Mouse (Mus musculus): ENCODE data around the gene Gm4779. TPM values are rescaled to one million over a fixed set of nuclear protein-coding genes. Genes with fewer than 3 reads are reported as not detected.

Gm4779 gene
- polyA plus RNA-seq (2017; shearing (Covaris generic)): not detected

GRCm38 (mm10) chrX:101794342-101794741, at the start of gene Gm4779, which contains the start of gene 8030474K03Rik:
Gene Gm4779, minus strand, starts transcription at chrX:101794423.
Gene 8030474K03Rik, plus strand, starts transcription at chrX:101794656.

Other genes starting within 250 kb of the Gm4779 start
- gene Ogt, start 154.4 kb downstream of the Gm4779 start, polyA plus RNA-seq (2017; shearing (Covaris generic)): 100 to 1,000 TPM; 200 to 302 TPM
- gene Cxcr3, start 60.2 kb downstream of the Gm4779 start, polyA plus RNA-seq (2017; shearing (Covaris generic)): 100 to 1,000 TPM in 1 of 2 experiments, 10 to 100 TPM in 1; 89.8 to 529 TPM
- gene 8030474K03Rik, start 233 bp upstream of the Gm4779 start, polyA plus RNA-seq (2017; shearing (Covaris generic)): not detected
- 1 to 10 TPM in 1 of 2 experiments, under 1 TPM in 1; 0.17 to 4.8 TPM for gene Nhsl2, start 55.0 kb upstream of the Gm4779 start, polyA plus RNA-seq (2017; shearing (Covaris generic))

Measured in activated CD4-positive, CD25-positive, alpha-beta regulatory T cell (primary cell).